Mouse (Mus musculus) layer of hippocampus, adult 8-10 months (tissue): ENCODE data around the gene Slc4a5. TPM values are rescaled to one million over a fixed set of nuclear protein-coding genes. Genes with fewer than 3 reads are reported as not detected.

Source experiments
- DNase-seq, 2 experiments: peaks; one replicate each; pipeline ENCODE4 v3.0.0; 2022; ENCODE audit warnings: low spot score in 2 of 2
- total RNA-seq, 4 experiments: library from RNA; stranded (reverse); gene quantifications; 2 replicates each; pipeline ENCODE4 v1.2.4; 2022

Gene Slc4a5
- total RNA-seq, 4 experiments from 2014 or later, result 0.21 to 1.5 (median 0.78) TPM

- DNase-seq, result no peak
Measured at GRCm38 (mm10) chr6:83231486-83231885, 11.9 kb downstream of the Slc4a5 start.

DNA sequence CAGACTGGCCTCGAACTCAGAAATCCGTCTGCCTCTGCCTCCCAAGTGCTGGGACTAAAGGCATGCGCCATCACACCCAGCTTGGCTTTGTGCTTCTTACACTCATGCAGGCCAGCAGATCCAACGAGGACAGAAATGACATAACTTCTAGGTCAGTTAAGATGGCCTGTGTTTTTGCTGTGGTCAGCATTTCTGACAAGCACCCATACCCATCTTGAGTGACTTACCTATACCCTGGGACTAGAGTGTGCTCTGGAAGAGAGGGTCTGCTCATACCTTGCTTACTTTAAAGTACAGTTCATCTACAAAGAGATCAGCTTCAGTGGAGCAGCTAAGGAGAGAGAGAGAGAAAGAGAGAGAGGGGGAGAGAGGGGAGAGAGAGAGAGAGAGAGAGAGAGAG, 13.7 kb downstream of the Slc4a5 start:
- DNase-seq, result no peak

- DNase-seq, result no peak
Measured at GRCm38 (mm10) chr6:83234280-83234741, 14.7 kb downstream of the Slc4a5 start.

- DNase-seq, result no peak
Measured at GRCm38 (mm10) chr6:83237123-83237522, 17.5 kb downstream of the Slc4a5 start.

DNA sequence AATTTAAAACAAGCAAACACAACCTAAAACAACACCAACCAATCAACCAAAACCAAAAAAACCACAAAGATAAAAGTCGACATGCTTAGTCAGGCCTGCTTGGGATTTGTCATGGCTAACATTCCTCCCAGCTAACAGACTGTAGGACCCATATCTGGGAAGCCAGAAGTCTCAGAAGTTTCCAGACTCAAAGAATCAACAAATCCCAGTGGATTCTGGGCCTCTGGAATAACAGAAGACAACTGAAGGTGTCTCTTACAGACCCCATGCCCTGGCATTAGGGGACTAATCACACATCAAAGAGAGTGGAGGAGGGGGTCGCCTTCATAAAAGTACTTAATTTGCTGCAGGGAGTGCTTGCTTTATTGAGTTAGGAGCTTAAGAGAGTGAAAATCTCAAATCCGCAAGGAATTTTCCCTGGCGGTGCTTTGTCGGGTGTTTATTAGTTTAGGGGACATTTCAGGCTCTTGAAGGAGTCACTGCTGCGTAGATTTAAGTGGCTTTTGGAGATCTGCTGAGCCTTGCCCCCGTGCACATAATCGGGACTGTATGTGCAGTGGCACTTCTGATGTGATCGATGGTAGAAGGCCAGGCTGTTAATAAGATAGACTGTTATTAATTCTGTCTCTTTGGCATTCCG, 24.9 kb downstream of the Slc4a5 start:
- DNase-seq, result no peak

- DNase-seq, result no peak
Measured at GRCm38 (mm10) chr6:83245134-83245533, 25.5 kb downstream of the Slc4a5 start.

- DNase-seq, result no peak
Measured at GRCm38 (mm10) chr6:83245997-83246396, 26.4 kb downstream of the Slc4a5 start.

DNA sequence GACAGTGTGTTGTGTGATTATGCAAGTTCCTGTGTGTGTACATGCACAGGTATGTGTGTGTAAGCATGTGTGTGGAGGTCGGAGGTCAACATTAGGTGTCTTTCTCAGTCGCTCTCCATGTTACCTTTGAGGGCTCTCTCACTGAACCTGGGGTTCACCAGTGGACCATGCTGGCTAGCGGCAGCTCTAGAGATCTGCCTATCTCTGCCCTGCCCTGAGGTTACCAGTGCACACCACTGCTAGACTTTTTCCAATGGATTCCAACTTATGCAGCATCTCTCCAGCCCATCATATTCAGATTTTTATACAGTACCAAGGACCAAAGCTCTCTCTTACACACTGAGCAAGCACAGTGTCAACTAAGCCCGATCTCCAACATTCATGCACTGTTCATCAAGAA, 27.1 kb downstream of the Slc4a5 start:
- no peak for DNase-seq

DNA sequence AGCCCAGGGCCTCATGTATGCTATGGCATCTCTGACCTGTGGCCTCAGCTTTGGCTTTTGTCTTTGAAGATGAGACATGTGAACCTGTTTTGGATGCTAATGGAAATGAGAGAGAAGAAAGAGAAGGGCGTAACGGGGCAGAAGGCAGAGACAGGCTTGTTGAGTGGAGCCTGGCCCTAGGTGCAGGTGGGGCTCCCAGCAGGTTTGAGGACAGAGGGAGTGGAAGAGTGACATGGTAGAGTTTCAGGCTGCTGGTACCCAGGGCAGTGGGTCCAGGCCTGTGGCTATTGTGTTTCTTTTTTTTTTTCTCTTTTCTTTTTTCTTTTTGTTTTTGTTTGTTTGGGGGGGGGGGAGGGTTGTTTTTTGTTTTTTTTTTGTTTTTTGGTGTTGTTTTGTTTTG, 27.5 kb downstream of the Slc4a5 start:
- DNase-seq, result no peak

- no peak for DNase-seq
Measured at GRCm38 (mm10) chr6:83254242-83254641, 34.6 kb downstream of the Slc4a5 start.

DNA sequence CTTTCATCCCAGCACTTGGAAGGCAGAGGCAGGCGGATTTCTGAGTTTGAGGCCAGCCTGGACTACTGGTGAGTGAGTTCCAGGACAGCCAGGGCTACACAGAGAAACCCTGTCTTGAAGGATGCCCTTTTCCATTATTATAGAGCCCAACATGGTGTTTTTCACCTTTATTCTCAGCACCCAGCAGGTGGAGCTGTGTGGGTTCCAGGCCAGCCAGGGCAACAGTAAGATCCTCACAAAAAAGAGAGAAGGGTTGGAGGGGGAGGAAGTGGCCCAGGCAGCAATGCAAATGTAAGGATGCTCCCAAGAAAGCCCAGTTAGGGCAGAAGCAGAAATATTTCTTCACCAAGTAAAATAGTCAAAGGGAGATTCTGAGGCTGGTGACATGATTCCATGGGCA, 44.9 kb downstream of the Slc4a5 start:
- no peak for DNase-seq

DNA sequence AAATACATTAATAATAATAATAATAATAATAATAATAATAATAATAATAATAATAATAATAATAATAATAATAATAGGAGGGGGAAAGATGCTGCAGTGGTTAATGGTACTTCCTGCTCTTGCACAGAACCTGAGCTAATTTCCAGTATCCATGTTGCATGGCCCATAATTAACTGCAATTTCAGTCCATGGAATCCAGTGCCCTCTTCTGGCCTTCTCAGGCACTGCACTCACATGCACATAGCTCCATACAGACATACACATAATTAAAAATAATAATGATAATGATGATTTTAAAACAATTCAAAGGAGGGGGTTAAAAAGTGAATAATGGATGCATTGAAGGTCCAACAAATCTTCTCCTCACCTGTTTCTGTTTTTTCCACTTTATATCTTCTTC, 45.6 kb downstream of the Slc4a5 start:
- no peak for DNase-seq

DNA sequence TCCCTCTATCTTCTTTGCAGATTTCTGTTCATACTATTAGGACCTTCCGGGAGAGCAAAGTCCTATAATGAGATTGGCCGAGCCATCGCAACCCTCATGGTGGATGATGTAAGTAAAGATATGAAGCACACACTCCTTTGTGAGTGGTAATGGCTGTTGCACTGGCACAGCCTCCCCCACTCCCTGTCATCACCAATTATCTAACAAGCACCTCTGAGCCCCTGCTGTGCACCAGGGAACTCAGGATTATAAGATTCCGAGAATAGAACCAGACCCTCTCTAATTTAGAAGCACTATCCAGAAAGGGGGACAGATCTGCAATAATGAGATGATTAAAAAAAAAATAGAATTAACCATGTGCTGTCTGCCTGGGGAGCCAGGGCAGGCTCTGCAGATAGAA, 46.0 kb downstream of the Slc4a5 start:
- no peak for DNase-seq

- no peak for DNase-seq
Measured at GRCm38 (mm10) chr6:83267616-83268015, 48.0 kb downstream of the Slc4a5 start.

- DNase-seq, result peak; percentile 88 to 90
Measured at GRCm38 (mm10) chr6:83268144-83269010, 48.7 kb downstream of the Slc4a5 start.

DNA sequence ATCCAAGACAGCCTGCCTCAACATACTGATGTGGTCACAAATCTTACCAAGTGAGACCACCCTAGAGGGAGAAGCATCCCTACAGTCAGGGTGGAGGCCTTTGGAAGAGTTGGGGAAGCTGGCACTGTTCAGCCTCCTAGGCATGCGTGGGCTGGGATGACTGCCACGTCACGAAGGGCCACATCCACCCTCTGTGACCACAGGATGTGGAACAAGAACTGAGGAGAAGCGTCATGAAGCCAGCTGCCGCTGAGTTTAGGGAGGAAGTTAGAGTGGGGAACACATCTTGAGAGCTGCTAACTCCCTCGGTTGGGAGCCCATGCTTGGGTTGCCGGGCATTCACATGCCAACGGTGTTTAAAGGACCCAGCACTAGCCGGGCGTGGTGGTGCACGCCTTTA, 54.1 kb downstream of the Slc4a5 start:
- DNase-seq, result no peak

GRCm38 (mm10) chr6:83277151-83277550, 57.5 kb downstream of the Slc4a5 start:
- DNase-seq, result no peak

GRCm38 (mm10) chr6:83278881-83279280, 59.3 kb downstream of the Slc4a5 start:
- no peak for DNase-seq

DNA sequence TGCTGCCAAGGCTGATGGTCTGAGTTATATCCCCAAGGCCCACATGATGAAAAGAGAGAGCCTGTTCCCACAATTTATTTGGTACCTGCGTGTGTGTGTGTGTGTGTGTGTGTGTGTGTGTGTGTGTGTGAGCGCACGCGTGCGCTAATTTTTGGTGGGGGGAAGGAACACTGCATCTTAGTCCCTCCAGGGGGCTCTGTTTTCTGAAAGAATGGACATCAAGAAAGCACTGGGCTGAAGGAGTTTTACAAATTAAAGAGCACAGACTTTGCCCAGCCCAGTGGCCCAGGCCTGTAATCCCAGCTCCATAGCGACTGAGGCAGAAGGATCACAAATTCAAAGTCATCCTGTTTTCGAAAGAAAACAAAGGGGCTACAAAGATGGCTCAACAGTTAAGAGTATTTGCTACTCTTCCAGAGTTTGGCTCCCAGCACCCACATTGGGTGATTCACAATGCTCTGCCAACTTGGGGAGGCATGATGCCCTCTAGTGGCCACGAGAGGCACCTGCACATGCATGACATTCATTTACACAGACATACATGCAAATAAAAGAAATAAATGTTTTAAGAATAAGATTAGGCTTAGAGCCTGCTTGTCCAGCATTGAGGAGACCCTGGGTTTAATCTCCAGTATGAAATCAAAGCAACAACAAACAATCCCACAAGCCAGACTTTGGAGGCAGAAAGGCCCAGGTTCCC, 60.8 kb downstream of the Slc4a5 start:
- DNase-seq, result no peak

DNA sequence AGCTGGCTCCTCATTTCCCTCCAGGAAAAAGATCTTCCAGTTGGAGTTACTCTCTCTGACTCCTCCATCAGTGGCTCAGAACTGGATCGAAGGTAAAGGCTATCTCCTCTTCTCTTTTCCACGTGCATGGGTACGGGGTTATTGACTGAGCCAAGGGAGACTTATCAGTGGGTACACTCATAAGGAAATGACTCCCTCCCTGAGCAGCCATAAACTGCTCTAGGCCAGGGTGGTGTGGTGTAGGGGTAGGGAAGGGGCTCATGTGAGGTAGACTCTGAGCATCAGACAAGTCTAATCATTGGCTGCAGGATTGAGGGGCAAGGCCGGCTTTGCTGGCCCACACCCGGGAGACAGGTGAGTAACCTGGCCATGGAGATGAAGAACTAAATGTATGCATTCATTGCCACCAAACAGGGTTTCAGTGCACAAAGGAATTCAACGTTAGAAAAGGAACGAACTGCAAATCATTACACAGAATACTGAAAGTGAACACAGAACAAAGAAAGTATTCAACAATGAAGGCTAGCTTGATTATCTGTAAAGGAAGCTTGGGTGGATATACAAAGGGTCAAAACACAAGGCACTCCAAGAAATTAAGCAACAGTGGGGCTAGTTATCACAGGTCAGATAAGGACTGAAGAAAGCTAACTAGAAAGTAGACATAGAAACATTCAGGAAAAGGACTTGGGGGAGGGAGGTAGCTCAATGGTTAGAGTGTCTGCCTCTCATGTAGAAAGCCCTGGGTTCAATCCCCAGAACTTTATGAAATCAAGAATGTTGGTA, 81.0 kb downstream of the Slc4a5 start:
- DNase-seq, result no peak

DNA sequence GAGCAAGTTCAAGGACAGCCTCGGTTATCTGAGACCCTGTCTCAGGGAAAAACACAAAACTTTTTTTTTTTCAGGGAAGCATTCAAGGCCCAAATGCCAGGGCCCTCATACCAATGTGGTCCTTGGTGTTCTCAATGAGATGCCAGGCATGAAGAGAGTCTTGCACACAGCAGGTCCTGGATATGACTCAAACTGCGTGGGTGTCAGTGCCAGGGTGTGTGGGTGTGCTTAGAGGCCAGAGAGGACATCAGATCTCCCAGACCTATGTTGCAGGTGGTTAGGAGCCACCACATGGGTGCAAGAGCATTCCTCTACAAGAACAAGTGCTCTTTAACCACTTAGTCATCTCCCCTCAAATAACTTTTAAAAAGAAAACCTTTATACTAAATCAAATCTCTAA, 81.7 kb downstream of the Slc4a5 start:
- DNase-seq, result no peak
